Mouse (Mus musculus): ENCODE data around the gene Slc11a1. TPM values are rescaled to one million over a fixed set of nuclear protein-coding genes. Genes with fewer than 3 reads are reported as not detected.
A peak's percentile ranks its signal among the peaks of the same experiment; 100 is the strongest.
"Not testable (repeated sequence)": the region's sequence is repeated elsewhere in the genome, so short reads cannot be mapped to it uniquely, and the experiment has no call there.

Slc11a1 gene
- polyA plus RNA-seq, 1 experiment from 2014 or later = 2.7 TPM

DNA sequence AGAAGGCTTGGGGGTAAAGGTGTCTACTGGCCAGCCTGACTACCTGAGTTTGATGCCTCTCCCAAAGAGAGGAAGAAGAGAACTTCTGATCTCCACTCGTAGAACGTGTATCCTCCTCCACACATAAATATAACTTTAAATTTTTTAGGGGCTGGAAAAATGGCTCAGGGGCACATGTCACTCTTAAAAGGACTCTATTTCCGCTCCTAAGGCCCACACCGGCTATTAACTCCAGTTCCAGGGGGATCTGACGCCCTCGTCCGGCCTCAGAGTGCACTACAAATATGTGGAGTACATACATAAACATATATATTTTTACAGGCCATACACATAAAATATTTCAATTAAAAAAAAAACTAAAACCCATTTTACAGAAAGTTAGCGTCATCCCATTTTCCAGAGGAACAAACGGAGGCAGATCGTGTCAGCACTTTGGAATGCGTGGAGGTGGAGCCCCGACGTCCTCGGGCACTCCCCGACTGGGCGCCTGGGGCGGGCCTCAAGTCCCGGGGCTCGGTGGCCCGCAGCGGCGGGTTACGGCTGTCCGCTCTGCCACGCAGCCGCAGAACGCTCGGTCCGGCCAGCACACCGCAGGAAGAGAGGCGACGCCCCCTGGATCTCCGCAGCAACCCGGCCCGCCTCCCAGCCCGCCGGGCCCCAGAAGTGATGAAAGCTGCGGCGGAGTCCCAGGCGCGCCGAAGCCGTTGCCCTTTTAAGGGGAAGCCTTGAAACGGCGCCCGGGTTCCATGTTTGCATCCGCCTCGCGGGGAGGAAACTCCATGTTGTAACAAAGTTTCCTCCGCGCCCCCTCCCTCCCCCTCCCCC is 16.1 kb downstream of the Slc11a1 start, which contains the start of gene Ctdsp1:
Gene Ctdsp1, plus strand, starts transcription at position 586 of the 825 bp plus-strand sequence.
- Histone ChIP-seq H3K4me2 (peak within 1 kb of the TSS; percentile 95), H3K9ac (peak within 1 kb of the TSS; percentile 88), H3K27me3 (peaks cover 15% of the 10 kb centered on the region), H3K4me3 (peak within 1 kb of the TSS; percentile 93), H3K9me3 (no peaks in the 10 kb centered on the region), H3K27ac (replicated peaks) (peak within 1 kb of the TSS; percentile 87), H3K4me1 (replicated peaks) (peaks cover 46% of the 10 kb centered on the region), H3K36me3 (peaks cover 19% of the 10 kb centered on the region)
- 2% methylated on average over 51 of the region's 51 CpGs for WGBS
- ATAC-seq (ENCODE audit: low read depth) = peak; percentile 80

DNA sequence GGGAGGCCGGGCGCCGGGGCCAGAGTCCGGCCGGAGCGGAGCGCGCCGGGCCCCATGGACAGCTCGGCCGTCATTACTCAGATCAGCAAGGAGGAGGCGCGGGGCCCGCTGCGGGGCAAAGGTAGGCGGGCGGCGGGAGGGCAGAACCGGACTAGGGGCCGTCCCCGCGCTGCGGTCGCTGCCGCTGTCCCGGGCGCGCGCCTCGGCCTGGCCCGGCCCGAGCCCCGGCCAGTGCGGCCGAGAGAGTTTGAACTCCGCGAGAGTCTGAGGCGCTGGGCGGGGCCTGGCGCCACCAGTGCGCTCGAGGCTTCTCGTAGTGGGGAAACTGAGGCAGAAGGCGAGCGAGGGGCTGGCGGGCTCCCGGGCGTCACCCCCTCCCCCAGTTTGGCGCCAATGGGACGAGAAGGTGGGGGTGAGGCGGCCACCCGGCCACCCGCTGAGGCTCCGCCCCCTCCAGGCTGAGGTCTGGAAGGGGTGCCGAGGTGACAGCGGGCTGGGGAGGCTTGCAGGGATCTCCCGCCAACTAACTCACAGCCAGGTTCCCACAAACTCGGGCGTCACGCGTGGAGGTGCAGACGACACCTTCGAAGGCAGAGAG is 16.9 kb downstream of the Slc11a1 start:
- H3K27me3 ChIP-seq = peaks cover 15% of the 10 kb centered on the region
- no peaks in the 10 kb centered on the region for H3K9me3 ChIP-seq
- H3K4me2 ChIP-seq = peak overlapping the region; percentile 95
- peaks cover 19% of the 10 kb centered on the region for H3K36me3 ChIP-seq
- H3K9ac ChIP-seq = peak overlapping the region; percentile 88
- ATAC-seq (ENCODE audit: low read depth) = peak; percentile 25
- H3K4me1 ChIP-seq (replicated peaks) = peaks cover 48% of the 10 kb centered on the region
- under 1% methylated on average over 50 of the region's 63 CpGs for WGBS
- H3K4me3 ChIP-seq = peak overlapping the region; percentile 93
- H3K27ac ChIP-seq (replicated peaks) = peak overlapping the region; percentile 87

DNA sequence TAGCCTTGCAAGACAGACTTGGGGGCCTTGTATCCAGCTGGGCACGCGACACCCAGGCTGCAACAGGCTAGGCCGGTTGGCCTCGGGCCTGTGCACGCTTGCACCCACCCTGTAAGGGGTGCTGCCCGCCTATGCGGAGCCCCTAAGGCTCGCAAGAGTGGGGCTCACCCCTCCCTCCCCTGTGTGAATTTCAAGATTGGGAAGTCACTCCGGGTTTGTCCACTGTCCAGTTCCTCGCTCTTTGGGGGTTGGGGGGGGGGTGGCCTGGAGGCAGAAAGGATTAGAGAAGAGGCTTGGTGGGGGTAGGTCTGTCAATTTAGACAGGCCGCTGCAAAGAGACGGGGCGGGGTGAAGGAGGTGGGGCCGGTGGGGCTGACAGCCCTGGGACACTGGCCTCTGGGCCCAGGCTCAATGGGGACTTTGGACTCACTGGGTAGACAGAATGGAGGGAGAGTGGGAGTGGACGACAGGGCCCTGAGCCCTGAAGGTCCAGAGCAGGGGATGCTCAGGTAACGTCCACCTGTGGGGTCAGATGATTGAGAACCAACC is 17.5 kb downstream of the Slc11a1 start:
- Histone ChIP-seq H3K27me3 (peaks cover 15% of the 10 kb centered on the region), H3K27ac (replicated peaks) (peak overlapping the region; percentile 87), H3K36me3 (peaks cover 19% of the 10 kb centered on the region), H3K4me1 (replicated peaks) (peaks cover 50% of the 10 kb centered on the region), H3K9me3 (no peaks in the 10 kb centered on the region), H3K4me3 (peak overlapping the region; percentile 93), H3K9ac (peak overlapping the region; percentile 88), H3K4me2 (peak overlapping the region; percentile 95)
- 2% methylated on average over 16 of the region's 16 CpGs for WGBS
- ATAC-seq (ENCODE audit: low read depth) = peak; percentile 14; the same call in 1 of the 2 replicates

DNA sequence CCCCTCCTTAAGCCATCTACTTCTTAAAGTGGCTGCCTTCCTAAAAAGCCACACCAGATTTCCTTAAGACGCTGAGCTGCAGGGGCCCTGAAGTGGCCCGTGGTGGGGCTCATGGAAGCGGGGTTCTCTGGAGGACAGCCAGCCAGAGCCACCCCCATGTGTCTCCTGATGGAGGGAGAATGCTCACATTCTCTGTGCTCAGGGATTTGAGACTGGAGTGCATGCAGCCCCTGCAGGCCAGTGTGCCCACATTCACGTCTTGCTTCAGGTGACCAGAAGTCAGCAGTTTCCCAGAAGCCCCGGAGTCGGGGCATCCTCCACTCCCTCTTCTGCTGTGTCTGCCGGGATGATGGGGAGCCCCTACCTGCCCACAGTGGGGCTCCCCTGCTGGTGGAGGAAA is 18.0 kb downstream of the Slc11a1 start:
- no peaks in the 10 kb centered on the region for H3K9me3 ChIP-seq
- 53% methylated on average over 7 of the region's 7 CpGs for WGBS
- no peak for ATAC-seq (ENCODE audit: low read depth)
- H3K36me3 ChIP-seq = peaks cover 19% of the 10 kb centered on the region
- peak overlapping the region; percentile 95 for H3K4me2 ChIP-seq
- peaks cover 15% of the 10 kb centered on the region for H3K27me3 ChIP-seq
- peak overlapping the region; percentile 93 for H3K4me3 ChIP-seq
- H3K27ac ChIP-seq (replicated peaks) = 0 out of 2 replicates have a peak overlapping the region, but pooled peaks have one; percentile 13
- peak overlapping the region; percentile 88 for H3K9ac ChIP-seq
- H3K4me1 ChIP-seq (replicated peaks) = peaks cover 52% of the 10 kb centered on the region

DNA sequence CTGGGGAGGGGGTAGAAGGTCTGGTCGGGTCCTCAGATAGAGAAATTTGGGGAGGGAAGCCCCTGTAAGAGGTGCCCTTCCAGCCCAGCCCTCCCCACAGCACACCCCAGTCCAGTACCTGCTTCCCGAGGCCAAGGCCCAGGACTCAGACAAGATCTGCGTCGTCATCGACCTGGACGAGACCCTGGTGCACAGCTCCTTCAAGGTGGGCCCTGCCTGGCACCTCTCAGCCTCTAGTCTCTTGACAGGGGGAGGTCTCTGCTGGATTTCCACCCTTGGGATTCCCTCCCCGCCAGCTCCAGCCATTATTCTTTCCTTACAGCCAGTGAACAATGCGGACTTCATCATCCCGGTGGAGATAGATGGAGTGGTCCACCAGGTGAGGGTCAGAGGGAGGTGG is 18.7 kb downstream of the Slc11a1 start:
- Histone ChIP-seq H3K27ac (replicated peaks) (no peak overlapping the region), H3K4me2 (no peak overlapping the region; the same call in 1 of the 2 replicates), H3K27me3 (peaks cover 10% of the 10 kb centered on the region), H3K9ac (no peak overlapping the region), H3K9me3 (no peaks in the 10 kb centered on the region), H3K36me3 (peaks cover 19% of the 10 kb centered on the region), H3K4me3 (no peak overlapping the region), H3K4me1 (replicated peaks) (peaks cover 55% of the 10 kb centered on the region)
- 90% methylated on average over 9 of the region's 9 CpGs for WGBS
- no peak for ATAC-seq (ENCODE audit: low read depth)

DNA sequence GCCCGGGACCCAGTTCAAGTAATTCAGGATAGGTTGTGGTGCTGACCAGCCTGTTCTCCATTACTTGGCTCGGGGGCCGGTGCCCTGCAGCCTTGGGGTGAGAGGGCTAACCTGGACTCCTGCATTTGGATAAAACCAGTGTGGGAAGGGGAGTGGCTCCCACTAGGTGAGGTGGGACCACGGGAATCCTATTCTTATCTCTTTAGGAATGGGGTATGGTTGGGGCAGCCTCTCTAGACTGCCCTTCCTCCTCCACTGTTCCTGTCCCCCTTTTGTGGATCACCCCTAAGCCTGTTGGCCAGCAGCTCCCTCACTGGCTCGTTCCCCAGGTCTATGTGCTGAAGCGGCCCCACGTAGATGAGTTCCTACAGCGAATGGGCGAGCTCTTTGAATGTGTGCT is 19.3 kb downstream of the Slc11a1 start:
- no peaks in the 10 kb centered on the region for H3K9me3 ChIP-seq
- H3K27ac ChIP-seq (replicated peaks) = no peak overlapping the region
- H3K4me1 ChIP-seq (replicated peaks) = peaks cover 55% of the 10 kb centered on the region
- H3K4me3 ChIP-seq = no peak overlapping the region
- peaks cover 5% of the 10 kb centered on the region for H3K27me3 ChIP-seq
- no peak overlapping the region for H3K4me2 ChIP-seq
- WGBS = 91% methylated on average over 9 of the region's 9 CpGs
- no peak for ATAC-seq (ENCODE audit: low read depth)
- no peak overlapping the region for H3K9ac ChIP-seq
- H3K36me3 ChIP-seq = peaks cover 19% of the 10 kb centered on the region

DNA sequence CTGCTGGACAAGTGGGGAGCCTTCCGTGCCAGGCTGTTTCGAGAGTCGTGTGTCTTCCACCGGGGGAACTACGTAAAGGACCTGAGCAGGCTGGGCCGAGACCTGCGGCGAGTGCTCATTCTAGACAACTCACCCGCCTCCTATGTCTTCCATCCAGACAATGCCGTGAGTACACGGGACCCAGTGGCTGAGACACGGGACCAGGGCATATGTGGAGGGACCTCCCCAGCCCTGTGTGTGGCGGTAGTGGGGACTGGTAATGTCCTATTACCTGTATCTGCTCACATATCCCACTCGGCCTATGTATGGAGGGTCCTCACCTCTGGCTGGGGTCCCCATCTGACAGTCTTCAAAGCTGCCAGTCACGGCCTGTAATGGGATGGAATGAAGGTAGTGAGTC is 19.9 kb downstream of the Slc11a1 start:
- ATAC-seq (ENCODE audit: low read depth) = no peak
- H3K4me1 ChIP-seq (replicated peaks) = peaks cover 49% of the 10 kb centered on the region
- no peak overlapping the region for H3K27ac ChIP-seq (replicated peaks)
- peaks cover 19% of the 10 kb centered on the region for H3K36me3 ChIP-seq
- no peaks in the 10 kb centered on the region; the same call in 1 of the 2 replicates for H3K27me3 ChIP-seq
- no peaks in the 10 kb centered on the region for H3K9me3 ChIP-seq
- no peak overlapping the region for H3K4me2 ChIP-seq
- WGBS = 93% methylated on average over 15 of the region's 15 CpGs
- H3K9ac ChIP-seq = no peak overlapping the region
- H3K4me3 ChIP-seq = no peak overlapping the region

DNA sequence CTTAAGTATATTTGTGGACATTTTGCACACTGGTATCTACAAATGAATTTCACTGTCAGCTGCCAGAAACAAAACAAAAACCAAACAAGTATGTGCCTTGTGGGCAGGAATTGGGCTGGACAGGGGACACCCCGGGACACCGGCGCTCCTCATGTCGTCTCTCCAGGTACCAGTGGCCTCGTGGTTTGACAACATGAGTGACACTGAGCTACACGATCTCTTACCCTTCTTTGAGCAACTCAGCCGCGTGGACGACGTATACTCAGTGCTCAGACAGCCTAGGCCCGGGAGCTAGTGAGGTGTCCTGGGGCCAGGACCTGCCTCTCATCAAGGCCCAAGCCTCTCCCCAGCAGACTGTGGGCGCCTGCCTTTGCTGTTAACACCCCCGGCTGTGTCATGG is 20.3 kb downstream of the Slc11a1 start:
- Histone ChIP-seq H3K9me3 (no peaks in the 10 kb centered on the region), H3K36me3 (peaks cover 19% of the 10 kb centered on the region), H3K27me3 (no peaks in the 10 kb centered on the region), H3K4me2 (no peak overlapping the region), H3K9ac (no peak overlapping the region), H3K27ac (replicated peaks) (no peak overlapping the region), H3K4me3 (no peak overlapping the region), H3K4me1 (replicated peaks) (peaks cover 45% of the 10 kb centered on the region)
- ATAC-seq (ENCODE audit: low read depth) = no peak
- 86% methylated on average over 13 of the region's 13 CpGs for WGBS

DNA sequence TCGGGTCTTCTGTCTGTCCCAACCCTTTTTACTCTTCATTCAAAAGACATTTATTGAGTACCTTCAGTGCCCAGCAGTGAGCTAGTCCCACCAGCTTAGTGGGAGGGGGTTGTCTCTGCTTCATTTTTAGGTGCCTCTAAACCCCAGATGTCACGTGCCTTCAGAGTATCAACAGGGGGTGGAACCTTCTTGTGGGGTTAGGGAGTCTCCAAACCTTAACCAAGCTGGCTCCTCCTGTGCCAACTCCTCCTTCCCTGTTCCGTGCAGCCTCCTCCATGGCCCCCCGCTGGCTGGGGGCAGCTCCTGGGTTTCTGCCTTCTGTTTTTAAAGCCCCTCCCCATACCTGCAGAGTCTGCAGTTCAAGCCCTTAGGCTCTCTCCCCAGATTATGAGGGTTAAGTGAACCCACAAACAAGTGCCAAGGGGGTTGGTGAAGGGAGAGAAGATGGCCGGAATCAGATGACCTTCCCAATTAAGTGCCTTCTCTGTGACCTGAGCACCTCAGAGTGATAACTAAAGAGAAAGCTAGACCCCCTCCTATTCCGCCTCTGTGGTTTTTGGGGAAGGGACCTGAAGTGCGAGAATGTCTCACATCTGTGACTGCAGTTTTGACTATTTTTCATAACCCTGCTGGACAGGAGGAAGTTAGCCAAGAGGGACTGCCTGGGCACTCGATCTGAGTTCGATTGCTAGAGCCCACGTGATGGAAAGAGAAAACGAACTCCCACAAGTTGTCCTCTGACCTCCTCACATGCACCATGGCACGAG is 21.6 kb downstream of the Slc11a1 start:
- Histone ChIP-seq H3K4me2 (peak overlapping the region; percentile 77), H3K36me3 (peaks cover 19% of the 10 kb centered on the region), H3K9ac (peak overlapping the region; percentile 68), H3K4me1 (replicated peaks) (peaks cover 35% of the 10 kb centered on the region), H3K4me3 (peak overlapping the region; percentile 44), H3K27ac (replicated peaks) (0 out of 2 replicates have a peak overlapping the region, but pooled peaks have one; percentile 59)
- H3K27me3 ChIP-seq; H3K9me3 ChIP-seq; ATAC-seq (ENCODE audit: low read depth): not testable (repeated sequence)
- WGBS = 7% methylated on average over 12 of the region's 12 CpGs

DNA sequence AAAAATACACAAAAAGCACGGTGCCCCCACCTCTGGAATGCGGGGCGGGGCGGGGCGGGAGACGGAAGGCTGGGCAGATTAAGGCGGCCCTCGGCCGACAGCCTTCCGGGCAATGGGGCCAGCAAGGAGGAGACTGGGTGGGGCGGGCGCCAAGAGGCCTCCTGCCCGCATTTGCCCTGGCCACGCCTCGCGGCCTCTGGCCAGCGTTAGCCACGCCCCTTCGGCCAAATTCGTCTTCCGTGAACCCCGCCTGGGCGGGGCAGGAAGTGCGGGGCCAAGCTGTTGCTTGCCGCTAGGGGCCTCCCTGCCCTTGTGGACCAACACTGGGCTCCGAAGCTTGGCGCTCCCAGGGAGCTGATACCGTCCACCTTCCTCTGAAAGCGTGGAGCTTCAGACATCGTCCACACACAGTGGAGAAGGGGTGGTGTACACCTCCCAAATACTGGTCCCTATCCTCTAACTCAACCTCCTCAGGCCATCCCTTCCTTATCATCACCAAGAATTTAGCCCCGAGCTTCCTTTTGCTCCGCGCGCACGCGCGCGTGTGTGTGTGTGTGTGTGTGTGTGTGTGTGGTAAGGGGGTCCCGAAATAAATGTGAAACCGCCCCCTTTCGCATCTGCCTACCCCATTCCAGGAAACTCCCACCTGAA is 22.4 kb downstream of the Slc11a1 start:
- Histone ChIP-seq H3K4me2 (peak overlapping the region; percentile 77), H3K9me3 (no peaks in the 10 kb centered on the region), H3K36me3 (peaks cover 19% of the 10 kb centered on the region), H3K9ac (peak overlapping the region; percentile 68), H3K27me3 (no peaks in the 10 kb centered on the region), H3K27ac (replicated peaks) (peak overlapping the region; percentile 59), H3K4me1 (replicated peaks) (peaks cover 31% of the 10 kb centered on the region), H3K4me3 (peak overlapping the region; percentile 44)
- under 1% methylated on average over 40 of the region's 41 CpGs for WGBS
- peak; percentile 83 for ATAC-seq (ENCODE audit: low read depth)

DNA sequence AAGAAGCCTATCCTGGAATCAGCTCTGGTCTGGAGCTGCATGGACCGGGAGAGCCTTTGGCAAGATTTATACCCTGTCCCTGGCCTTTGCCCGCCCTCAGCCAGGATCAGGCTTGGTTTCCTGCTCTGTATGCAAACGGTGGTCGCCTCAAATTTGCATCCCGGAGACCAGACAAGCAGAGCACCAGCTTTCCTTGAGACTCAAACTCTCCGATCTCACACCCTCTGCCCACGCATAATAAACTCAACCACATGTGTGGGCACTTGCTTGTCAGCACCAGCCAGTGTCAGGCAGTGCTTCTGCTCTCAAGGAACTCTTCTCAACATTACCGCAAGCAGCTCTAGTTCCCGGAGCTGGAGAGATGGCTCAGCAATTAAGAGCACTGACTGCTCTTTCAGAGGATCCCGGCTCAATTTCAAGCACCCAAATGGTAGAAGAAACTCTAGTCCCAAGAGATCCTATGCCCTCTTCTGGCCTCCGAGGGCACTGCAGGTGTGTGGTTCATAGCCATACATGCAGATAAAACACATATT is 23.0 kb downstream of the Slc11a1 start:
- peak overlapping the region; percentile 77 for H3K4me2 ChIP-seq
- no peaks in the 10 kb centered on the region for H3K9me3 ChIP-seq
- peak; percentile 19 for ATAC-seq (ENCODE audit: low read depth)
- H3K4me1 ChIP-seq (replicated peaks) = peaks cover 25% of the 10 kb centered on the region
- H3K4me3 ChIP-seq = peak overlapping the region; percentile 44
- 4% methylated on average over 11 of the region's 11 CpGs for WGBS
- peak overlapping the region; percentile 59 for H3K27ac ChIP-seq (replicated peaks)
- H3K36me3 ChIP-seq = peaks cover 19% of the 10 kb centered on the region
- peak overlapping the region; percentile 68 for H3K9ac ChIP-seq
- H3K27me3 ChIP-seq = no peaks in the 10 kb centered on the region
